Mouse (Mus musculus) CH12.LX (cell line): Measurements from ENCODE around the gene Fam234b. TPM values are rescaled to one million over a fixed set of nuclear protein-coding genes. Genes with fewer than 3 reads are reported as not detected.

Experiments
- DNase-seq: peaks from one replicate; pipeline ENCODE4 v3.0.0-alpha.2; 2013; ENCODE audit errors: extremely low read depth
- H3K27ac ChIP-seq: 2 replicates; pipeline ENCODE4 v1.5.1; 2012; ENCODE audit warnings: low read depth, mild to moderate bottlenecking, control low read depth, moderate library complexity; ENCODE audit not compliant: insufficient read depth
- H3K27me3 ChIP-seq: replicated peaks from 2 replicates; pipeline ENCODE3; 2012; ENCODE audit warnings: inconsistent platforms
- H3K36me3 ChIP-seq, 2 experiments: replicated peaks in 1 of 2; 2 replicates each; pipeline versions ENCODE3 to v1.6.1; 2012; ENCODE audit warnings: inconsistent platforms in 1 of 2, low read length in 1 of 2, mild to moderate bottlenecking in 1 of 2, mixed read lengths in 1 of 2, moderate library complexity in 1 of 2; ENCODE audit not compliant: control insufficient read depth in 1 of 2, insufficient read depth in 1 of 2
- H3K4me1 ChIP-seq, 2 experiments: 2 replicates each; pipeline ENCODE4 v1.6.1; 2012; ENCODE audit warnings: inconsistent platforms in 1 of 2, moderate library complexity in 1 of 2; ENCODE audit not compliant: insufficient read depth in 2 of 2, control insufficient read depth in 1 of 2
- H3K4me2 ChIP-seq: 2 replicates; pipeline ENCODE4 v1.6.1; 2012; ENCODE audit warnings: low read depth, mild to moderate bottlenecking, control low read depth; ENCODE audit not compliant: poor library complexity, insufficient read depth, severe bottlenecking
- H3K4me3 ChIP-seq, 3 experiments: fragments of 150-350 bp in 1 of 3; sonication (generic) in 1 of 3; replicated peaks in 1 of 3; 2 replicates each; pipeline versions ENCODE3 to v1.5.1; 2011 to 2012; ENCODE audit warnings: low read depth in 2 of 3, low read length in 2 of 3, mild to moderate bottlenecking in 2 of 3, moderate library complexity in 2 of 3, control low read depth in 1 of 3, improper control_type of control experiment in 1 of 3, inconsistent platforms in 1 of 3, mixed read lengths in 1 of 3; ENCODE audit not compliant: poor library complexity in 1 of 3
- H3K79me2 ChIP-seq: replicated peaks from 2 replicates; pipeline ENCODE4 v1.6.1; 2012; ENCODE audit warnings: mild to moderate bottlenecking, moderate library complexity; ENCODE audit not compliant: control insufficient read depth, poor library complexity, insufficient read depth, severe bottlenecking; ENCODE audit errors: extremely low read depth
- H3K9ac ChIP-seq: 2 replicates; pipeline ENCODE4 v1.6.1; 2012; ENCODE audit warnings: low read depth, mild to moderate bottlenecking, control low read depth, moderate library complexity; ENCODE audit not compliant: insufficient read depth
- H3K9me3 ChIP-seq: replicated peaks from 2 replicates; pipeline ENCODE3; 2012; ENCODE audit warnings: low read length, inconsistent platforms, mixed read lengths
- BHLHE40 ChIP-seq: IDR thresholded peaks from 2 replicates; pipeline ENCODE4 v1.6.1; 2011; ENCODE audit warnings: mild to moderate bottlenecking, low read depth, low read length, improper control_type of control experiment
- E2F4 ChIP-seq: IDR thresholded peaks from 2 replicates; pipeline ENCODE4 v1.6.1; 2011; ENCODE audit warnings: low read depth, low read length, improper control_type of control experiment; ENCODE audit not compliant: insufficient replicate concordance
- ELF1 ChIP-seq: IDR thresholded peaks from 2 replicates; pipeline ENCODE4 v1.6.1; 2014; ENCODE audit warnings: low read depth, mild to moderate bottlenecking, inconsistent platforms, low read length, improper control_type of control experiment
- EP300 ChIP-seq: IDR thresholded peaks from 2 replicates; pipeline ENCODE4 v1.6.1; 2011; ENCODE audit warnings: low read length, improper control_type of control experiment
- HCFC1 ChIP-seq: IDR thresholded peaks from 2 replicates; pipeline ENCODE4 v1.6.1; 2012; ENCODE audit warnings: low read depth, mild to moderate bottlenecking, inconsistent platforms, low read length, improper control_type of control experiment
- MAFK ChIP-seq: IDR thresholded peaks from 2 replicates; pipeline ENCODE4 v1.6.1; 2011; ENCODE audit warnings: low read length, improper control_type of control experiment; ENCODE audit not compliant: insufficient replicate concordance
- MAX ChIP-seq: IDR thresholded peaks from 2 replicates; pipeline ENCODE4 v1.6.1; 2011; ENCODE audit warnings: low read length, improper control_type of control experiment
- MAZ ChIP-seq: IDR thresholded peaks from 2 replicates; pipeline ENCODE4 v1.6.1; 2012; ENCODE audit warnings: low read depth, mild to moderate bottlenecking, inconsistent platforms, low read length, improper control_type of control experiment, moderate library complexity
- MXI1 ChIP-seq: IDR thresholded peaks from 2 replicates; pipeline ENCODE4 v1.6.1; 2011; ENCODE audit warnings: mild to moderate bottlenecking, low read depth, low read length, improper control_type of control experiment
- MYC ChIP-seq: IDR thresholded peaks from 2 replicates; pipeline ENCODE4 v1.6.1; 2011; ENCODE audit warnings: low read depth, mild to moderate bottlenecking, improper control_type of control experiment, low read length
- POLR2A ChIP-seq: IDR thresholded peaks from 2 replicates; pipeline ENCODE4 v1.6.1; 2011; ENCODE audit warnings: low read depth, mild to moderate bottlenecking, improper control_type of control experiment, low read length
- POLR2AphosphoS2 ChIP-seq: IDR thresholded peaks from 2 replicates; pipeline ENCODE4 v1.6.1; 2011; ENCODE audit warnings: low read depth, low read length, improper control_type of control experiment
- SIN3A ChIP-seq: IDR thresholded peaks from 2 replicates; pipeline ENCODE4 v1.6.1; 2012; ENCODE audit warnings: low read length, improper control_type of control experiment, inconsistent platforms
- USF2 ChIP-seq: conservative IDR thresholded peaks from 2 replicates; pipeline ENCODE4 v1.6.1; 2011; ENCODE audit warnings: low read depth, low read length, improper control_type of control experiment
- ZC3H11A ChIP-seq: IDR thresholded peaks from 2 replicates; pipeline ENCODE4 v1.6.1; 2012; ENCODE audit warnings: low read depth, mild to moderate bottlenecking, inconsistent platforms, low read length, improper control_type of control experiment
- ZKSCAN1 ChIP-seq: IDR thresholded peaks from 2 replicates; pipeline ENCODE4 v1.6.1; 2012; ENCODE audit warnings: low read depth, inconsistent platforms, low read length, improper control_type of control experiment, borderline replicate concordance
- ZNF384 ChIP-seq: IDR thresholded peaks from 2 replicates; pipeline ENCODE4 v1.6.1; 2012; ENCODE audit warnings: low read depth, low read length, improper control_type of control experiment, inconsistent platforms
- dilution Hi-C: fragments of 300-500 bp; cut with MboI; formaldehyde crosslinking; loops from 2 replicates; pipeline ENCODE4 v1.14.3; 2020; ENCODE audit warnings: low sequenced_read_pairs; ENCODE audit not compliant: extremely low pct_unique_long_range_greater_than_20kb, extremely low pct_ligation_motif_present
- in situ Hi-C: fragments of 300-500 bp; cut with MboI; formaldehyde crosslinking; loops from 3 replicates; pipeline ENCODE4 v1.14.3; 2019; ENCODE audit warnings: low sequenced_read_pairs, low pct_ligation_motif_present, low pct_unique_long_range_greater_than_20kb, mixed read lengths
- polyA plus RNA-seq: library from polyadenylated mRNA; unstranded; fragments of >175 nt; gene quantifications from 2 replicates; pipeline ENCODE4 v1.2.1, GENCODE M21; 2012; ENCODE audit warnings: low read depth; ENCODE audit not compliant: insufficient read length
- total RNA-seq, 2 experiments: library from RNA; depleted of rRNA; stranded (reverse); fragments of 300-350 nt in 1 of 2; fragments of >200 nt in 1 of 2; gene quantifications; 2 replicates each; pipeline ENCODE4 v1.2.3; 2012 to 2014

The Fam234b gene
- total and polyA plus RNA-seq, 3 experiments: 0.04 to 0.76 (median 0.20) TPM

DNA sequence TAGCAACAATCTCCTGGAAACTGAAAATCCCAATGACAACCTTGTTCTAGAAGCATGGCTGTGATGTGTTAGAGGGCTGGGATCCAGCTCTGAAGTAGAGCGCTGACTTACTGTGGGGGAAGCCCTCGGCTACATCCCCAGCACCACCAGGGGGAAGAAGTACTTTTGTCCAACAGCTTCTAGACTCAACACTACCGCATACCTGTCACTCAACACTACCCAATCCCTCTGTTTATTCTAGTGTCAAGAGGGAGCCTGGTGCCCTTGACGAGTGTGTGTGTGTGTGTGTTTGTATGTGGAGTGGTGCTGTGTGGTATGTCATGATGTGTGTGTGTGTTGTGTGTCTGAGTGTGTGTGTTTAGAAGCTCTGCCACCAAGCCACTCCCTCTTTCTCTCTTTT lies 40.3 kb upstream of the Fam234b start:
- Histone ChIP-seq H3K4me1 (peaks cover 0 to 3% of the 10 kb centered on the region in 2 experiments; a peak in 1 of 4 replicates), H3K4me2 (no peak overlapping the region)
- no peak for TF ChIP-seq MAFK
- no peak for TF ChIP-seq MAX
- no peak for TF ChIP-seq BHLHE40
- no peak for TF ChIP-seq MAZ
- TF ChIP-seq ZKSCAN1: no peak
- TF ChIP-seq ZC3H11A: no peak
- TF ChIP-seq, all 38 proteins: peak for 0
- Histone ChIP-seq H3K27me3 (no peaks in the 10 kb centered on the region), H3K79me2 (no peaks in the 10 kb centered on the region), H3K27ac (no peak overlapping the region), H3K36me3 (no peaks in the 10 kb centered on the region), H3K9ac (no peak overlapping the region), H3K9me3 (peaks cover 3% of the 10 kb centered on the region), H3K4me3 (no peak overlapping the region)
- dilution Hi-C loops (no loop called here), in situ Hi-C loops (loop anchor here (10.0 kb wide), 2 partner anchors 87 to 217 kb away; no protein-coding TSS in a partner anchor)
- no peak for DNase-seq

DNA sequence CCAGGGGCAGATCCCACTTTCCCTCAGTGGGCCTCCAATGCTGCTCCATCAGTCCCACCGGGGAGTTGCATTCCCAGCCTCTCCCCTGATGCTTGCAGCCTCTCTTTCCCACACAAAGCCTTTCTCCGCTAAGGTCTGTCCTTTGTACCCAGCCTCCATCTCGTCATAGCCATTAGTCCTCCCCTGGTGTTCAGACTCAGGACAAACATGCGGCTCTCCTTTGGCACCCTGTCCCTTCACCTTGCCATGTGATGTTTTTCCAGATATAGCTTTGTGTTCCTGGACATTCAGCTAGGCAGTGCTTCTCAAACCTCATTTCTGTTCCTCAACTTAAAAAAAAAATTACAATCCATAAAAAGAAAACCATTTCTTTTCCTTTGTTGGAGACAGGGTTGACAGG lies 39.3 kb upstream of the Fam234b start:
- TF ChIP-seq SIN3A (no peak), HCFC1 (no peak), POLR2AphosphoS2 (no peak), E2F4 (no peak), ZNF384 (no peak), ELF1 (no peak), EP300 (no peak), POLR2A (no peak), BHLHE40 (no peak), MXI1 (no peak), USF2 (no peak), MYC (no peak)
- TF ChIP-seq, all 38 proteins: peak for 0

More for the DNA sequence above, 39.3 kb upstream of the Fam234b start:
- Histone ChIP-seq H3K27ac (no peak overlapping the region), H3K9me3 (no peaks in the 10 kb centered on the region), H3K36me3 (no peaks in the 10 kb centered on the region), H3K4me3 (no peak overlapping the region), H3K4me2 (no peak overlapping the region), H3K9ac (no peak overlapping the region), H3K4me1 (peaks cover 0 to 3% of the 10 kb centered on the region in 2 experiments; a peak in 1 of 4 replicates), H3K27me3 (no peaks in the 10 kb centered on the region), H3K79me2 (no peaks in the 10 kb centered on the region)
- in situ Hi-C loops: loop anchor here (10.0 kb wide), 2 partner anchors 86 to 216 kb away; no protein-coding TSS in a partner anchor
- dilution Hi-C loops: no loop called here
- DNase-seq: no peak
